Mouse (Mus musculus) left cerebral cortex, adult 18-20 months (tissue): ENCODE results near the gene AW551984. TPM values are rescaled to one million over a fixed set of nuclear protein-coding genes. Genes with fewer than 3 reads are reported as not detected.

Source experiments
- total RNA-seq, 2 experiments: library from RNA; stranded (reverse); gene quantifications; 2 replicates each; pipeline ENCODE4 v1.2.3; 2021

AW551984 gene
- total RNA-seq, 2 experiments from 2014 or later: 3.9 to 6.2 TPM

Other genes with a start within 250 kb of the AW551984 start
- gene Olfr951, start 217.0 kb downstream of the AW551984 start, total RNA-seq: not detected
- gene Olfr952, start 177.3 kb downstream of the AW551984 start, total RNA-seq: not detected
- gene Olfr954, start 147.7 kb downstream of the AW551984 start, total RNA-seq: not detected
- not detected for gene Olfr955, start 132.5 kb downstream of the AW551984 start, total RNA-seq
- not detected for gene Olfr44, start 110.4 kb downstream of the AW551984 start, total RNA-seq
- gene Olfr957, start 88.6 kb downstream of the AW551984 start, total RNA-seq: not detected
- gene Olfr958, start 50.3 kb downstream of the AW551984 start, total RNA-seq: not detected
- gene Olfr959, start 28.8 kb downstream of the AW551984 start, total RNA-seq: not detected
- gene Olfr148, start 6.3 kb upstream of the AW551984 start, total RNA-seq: not detected
- not detected for gene Olfr960, start 17.0 kb upstream of the AW551984 start, total RNA-seq
- not detected for gene Olfr961, start 40.7 kb upstream of the AW551984 start, total RNA-seq
- gene Olfr963, start 62.8 kb upstream of the AW551984 start, total RNA-seq: not detected
- gene Olfr149, start 102.7 kb upstream of the AW551984 start, total RNA-seq: not detected
- not detected for gene Olfr965, start 107.0 kb upstream of the AW551984 start, total RNA-seq
- gene Olfr150, start 126.6 kb upstream of the AW551984 start, total RNA-seq: not detected
- not detected for gene Olfr967, start 141.8 kb upstream of the AW551984 start, total RNA-seq
- gene Olfr968, start 178.8 kb upstream of the AW551984 start, total RNA-seq: not detected
- not detected for gene Olfr969, start 186.5 kb upstream of the AW551984 start, total RNA-seq
- gene Olfr970, start 204.5 kb upstream of the AW551984 start, total RNA-seq: not detected
- gene Olfr971, start 232.5 kb upstream of the AW551984 start, total RNA-seq: not detected